Mouse (Mus musculus) hindbrain, embryonic 13.5 days (tissue): ENCODE results near the gene Cfl2. TPM values are rescaled to one million over a fixed set of nuclear protein-coding genes. Genes with fewer than 3 reads are reported as not detected.
"Not testable (repeated sequence)": the region's sequence is repeated elsewhere in the genome, so short reads cannot be mapped to it uniquely, and the experiment has no call there.

Experiments used
- ATAC-seq: fragments of 200-750 bp; cut with Nextera tagmentation; 2 replicates; pipeline ENCODE4 v1.8.0; 2017; ENCODE audit warnings: moderate TSS enrichment; ENCODE audit not compliant: low FRiP score
- H3K27ac ChIP-seq: fragments of 300-500 bp; sonication (generic); 2 replicates; pipeline ENCODE4 v1.5.1; 2015; ENCODE audit warnings: inconsistent platforms, mild to moderate bottlenecking, moderate library complexity
- H3K27me3 ChIP-seq: fragments of 300-500 bp; sonication (generic); 2 replicates; pipeline ENCODE4 v1.6.1; 2015; ENCODE audit warnings: mild to moderate bottlenecking, inconsistent platforms
- H3K36me3 ChIP-seq: fragments of 300-500 bp; sonication (generic); 2 replicates; pipeline ENCODE4 v1.6.1; 2015; ENCODE audit warnings: mild to moderate bottlenecking, inconsistent platforms
- H3K4me1 ChIP-seq: fragments of 300-500 bp; sonication (generic); replicated peaks from 2 replicates; pipeline ENCODE4 v1.6.1; 2015; ENCODE audit warnings: inconsistent platforms
- H3K4me2 ChIP-seq: fragments of 300-500 bp; sonication (generic); 2 replicates; pipeline ENCODE4 v1.6.1; 2015; ENCODE audit warnings: inconsistent platforms, mild to moderate bottlenecking, moderate library complexity
- H3K4me3 ChIP-seq: fragments of 300-500 bp; sonication (generic); 2 replicates; pipeline ENCODE4 v1.5.1; 2015; ENCODE audit warnings: mild to moderate bottlenecking, inconsistent platforms
- H3K9ac ChIP-seq: fragments of 300-500 bp; sonication (generic); 2 replicates; pipeline ENCODE4 v1.6.1; 2015; ENCODE audit warnings: mild to moderate bottlenecking, inconsistent platforms
- H3K9me3 ChIP-seq: fragments of 300-500 bp; sonication (generic); 2 replicates; pipeline ENCODE4 v1.6.1; 2016; ENCODE audit warnings: inconsistent platforms
- whole genome bisulfite sequencing: fragments of 180-500 bp; shearing (Covaris S2); methylation state at CpG from one replicate; pipeline ENCODE4 v1.1.7; 2015; 5-methylcytosine and 5-hydroxymethylcytosine counted together
- polyA plus RNA-seq: library from polyadenylated mRNA; unstranded; fragments of >200 nt; fragmentation: Nextera tagmentation; extraction: Ambion mirVana; gene quantifications from 2 replicates; pipeline ENCODE4 v1.2.1, GENCODE M21; 2015

Gene Cfl2
- polyA plus RNA-seq, 1 experiment from 2014 or later, result 295 TPM

DNA sequence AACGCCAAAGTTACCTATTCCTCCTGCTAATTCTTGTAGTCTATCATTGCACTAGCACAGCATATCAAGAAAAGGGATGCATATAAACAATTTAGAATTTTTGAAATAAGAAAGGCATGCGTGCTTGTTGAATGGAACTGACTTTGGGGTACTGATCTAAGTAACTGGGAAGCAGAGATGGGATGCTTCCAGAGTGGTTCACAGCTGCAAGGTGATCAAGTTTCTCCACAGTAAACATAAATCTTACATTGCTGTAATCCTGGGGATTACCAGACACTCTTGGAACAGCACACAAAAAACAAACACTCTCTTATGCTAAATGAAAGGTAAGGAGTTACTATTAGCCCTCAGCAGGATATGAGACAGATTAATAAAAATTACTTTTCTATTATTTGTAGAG is 12.1 kb downstream of the Cfl2 start:
- H3K27me3 ChIP-seq, result no peaks in the 10 kb centered on the region
- no peaks in the 10 kb centered on the region for H3K9me3 ChIP-seq
- WGBS, result 89% methylated on average over 2 of the region's 2 CpGs
- H3K4me1 ChIP-seq, result no peaks in the 10 kb centered on the region
- no peak for ATAC-seq
- no peak overlapping the region for H3K4me3 ChIP-seq
- H3K4me2 ChIP-seq, result no peak overlapping the region
- no peak overlapping the region for H3K27ac ChIP-seq
- H3K9ac ChIP-seq, result no peak overlapping the region
- peaks cover 8% of the 10 kb centered on the region; the same call in 1 of the 2 replicates for H3K36me3 ChIP-seq

DNA sequence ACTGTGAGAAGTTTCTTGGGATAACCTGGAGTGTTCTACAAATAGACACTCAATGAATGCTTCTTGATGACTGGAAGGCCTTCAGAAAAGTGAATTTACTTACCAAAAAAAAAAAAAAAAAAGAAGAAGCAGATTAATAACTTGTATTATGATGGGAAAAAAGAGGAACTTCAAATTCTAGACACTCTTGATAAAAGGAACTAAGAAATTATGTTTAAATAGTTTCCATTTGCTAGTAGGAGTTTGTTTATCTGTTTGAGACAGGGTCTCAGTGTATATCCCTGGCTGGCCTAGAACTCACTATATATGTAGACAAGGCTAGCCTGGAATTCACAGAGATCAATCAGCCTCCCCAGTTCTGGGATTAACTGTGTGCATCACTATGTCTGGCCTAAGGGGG is 18.3 kb downstream of the Cfl2 start:
- Histone ChIP-seq H3K27ac (no peak overlapping the region), H3K27me3 (no peaks in the 10 kb centered on the region), H3K36me3 (no peaks in the 10 kb centered on the region), H3K4me2 (no peak overlapping the region), H3K4me3 (no peak overlapping the region), H3K9me3 (no peaks in the 10 kb centered on the region), H3K4me1 (no peaks in the 10 kb centered on the region), H3K9ac (no peak overlapping the region)
- ATAC-seq, result no peak

DNA sequence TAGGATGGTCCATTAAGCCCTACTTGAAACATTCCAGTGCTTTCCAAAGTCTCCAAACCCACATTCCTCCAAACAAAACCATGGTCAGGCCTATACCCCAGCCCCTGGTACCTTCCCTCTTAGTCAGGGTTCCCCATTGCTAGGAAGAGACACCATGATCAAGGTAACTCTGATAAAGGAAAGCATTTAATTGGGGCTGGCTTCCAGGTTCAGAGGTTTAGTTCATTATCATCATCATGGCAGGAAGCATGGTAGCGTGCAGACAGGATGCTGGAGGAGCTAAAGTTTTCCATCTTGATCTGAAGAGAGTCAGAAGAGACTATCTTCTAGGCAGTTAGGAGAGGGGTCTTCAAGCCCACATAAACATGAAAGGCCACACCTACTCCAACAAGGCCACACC is 21.1 kb downstream of the Cfl2 start:
- Histone ChIP-seq H3K9ac (no peak overlapping the region), H3K4me3 (no peak overlapping the region), H3K4me2 (no peak overlapping the region), H3K27me3 (no peaks in the 10 kb centered on the region), H3K27ac (no peak overlapping the region), H3K36me3 (no peaks in the 10 kb centered on the region), H3K9me3 (no peaks in the 10 kb centered on the region), H3K4me1 (no peaks in the 10 kb centered on the region)
- 94% methylated on average over 1 of the region's 1 CpGs for WGBS
- ATAC-seq, result no peak

DNA sequence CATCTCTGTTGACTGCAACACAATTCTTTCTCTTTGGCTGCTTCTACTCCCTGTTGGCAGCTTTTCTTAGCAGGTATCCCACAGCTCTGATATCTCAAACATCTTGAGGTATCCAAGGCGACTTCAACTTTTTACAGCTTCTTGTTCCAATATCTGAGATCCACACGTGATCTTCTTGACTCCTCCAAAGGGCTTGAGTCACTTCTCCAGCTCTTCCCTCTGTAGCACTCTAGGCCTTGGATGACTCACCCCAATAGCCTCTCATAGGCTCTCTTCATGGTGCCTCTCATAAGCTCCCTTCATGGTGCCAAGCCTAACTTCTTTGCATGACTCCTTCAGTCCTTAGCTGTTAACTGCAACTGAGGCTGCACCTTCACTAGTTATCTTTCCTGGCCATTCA is 22.9 kb downstream of the Cfl2 start:
- H3K27me3 ChIP-seq, result no peaks in the 10 kb centered on the region
- no peak overlapping the region for H3K27ac ChIP-seq
- no peak for ATAC-seq
- no peak overlapping the region for H3K9ac ChIP-seq
- H3K36me3 ChIP-seq, result no peaks in the 10 kb centered on the region
- 89% methylated on average over 2 of the region's 2 CpGs for WGBS
- no peaks in the 10 kb centered on the region for H3K9me3 ChIP-seq
- peaks cover 8% of the 10 kb centered on the region for H3K4me1 ChIP-seq
- no peak overlapping the region for H3K4me2 ChIP-seq
- H3K4me3 ChIP-seq, result no peak overlapping the region

- H3K4me1 ChIP-seq, result peaks cover 13% of the 10 kb centered on the region
Measured at GRCm38 (mm10) chr12:54838931-54839330, 23.7 kb downstream of the Cfl2 start.

GRCm38 (mm10) chr12:54835608-54836570 is 26.8 kb downstream of the Cfl2 start:
- Histone ChIP-seq H3K4me1 (peaks cover 13% of the 10 kb centered on the region), H3K9ac (no peak overlapping the region), H3K4me3 (no peak overlapping the region), H3K27me3 (no peaks in the 10 kb centered on the region), H3K36me3 (no peaks in the 10 kb centered on the region), H3K27ac (no peak overlapping the region), H3K9me3 (no peaks in the 10 kb centered on the region), H3K4me2 (no peak overlapping the region)
- ATAC-seq, result no peak
- WGBS, result 80% methylated on average over 18 of the region's 18 CpGs

More at GRCm38 (mm10) chr12:54838931-54839330, 23.7 kb downstream of the Cfl2 start:
- ATAC-seq, result no peak
- Histone ChIP-seq H3K27ac (no peak overlapping the region), H3K4me2 (no peak overlapping the region), H3K9me3 (no peaks in the 10 kb centered on the region), H3K4me3 (no peak overlapping the region), H3K36me3 (no peaks in the 10 kb centered on the region), H3K27me3 (no peaks in the 10 kb centered on the region), H3K9ac (no peak overlapping the region)

GRCm38 (mm10) chr12:54834925-54835447 is 27.7 kb downstream of the Cfl2 start:
- peak; percentile 79 for ATAC-seq
- peak overlapping the region; percentile 51 for H3K4me2 ChIP-seq
- no peaks in the 10 kb centered on the region for H3K9me3 ChIP-seq
- peaks cover 13% of the 10 kb centered on the region for H3K4me1 ChIP-seq
- H3K36me3 ChIP-seq, result no peaks in the 10 kb centered on the region
- H3K4me3 ChIP-seq, result peak overlapping the region; percentile 34
- H3K27me3 ChIP-seq, result no peaks in the 10 kb centered on the region
- peak overlapping the region; percentile 41; the same call in 1 of the 2 replicates for H3K27ac ChIP-seq
- WGBS, result 21% methylated on average over 11 of the region's 11 CpGs
- H3K9ac ChIP-seq, result peak overlapping the region; percentile 60

DNA sequence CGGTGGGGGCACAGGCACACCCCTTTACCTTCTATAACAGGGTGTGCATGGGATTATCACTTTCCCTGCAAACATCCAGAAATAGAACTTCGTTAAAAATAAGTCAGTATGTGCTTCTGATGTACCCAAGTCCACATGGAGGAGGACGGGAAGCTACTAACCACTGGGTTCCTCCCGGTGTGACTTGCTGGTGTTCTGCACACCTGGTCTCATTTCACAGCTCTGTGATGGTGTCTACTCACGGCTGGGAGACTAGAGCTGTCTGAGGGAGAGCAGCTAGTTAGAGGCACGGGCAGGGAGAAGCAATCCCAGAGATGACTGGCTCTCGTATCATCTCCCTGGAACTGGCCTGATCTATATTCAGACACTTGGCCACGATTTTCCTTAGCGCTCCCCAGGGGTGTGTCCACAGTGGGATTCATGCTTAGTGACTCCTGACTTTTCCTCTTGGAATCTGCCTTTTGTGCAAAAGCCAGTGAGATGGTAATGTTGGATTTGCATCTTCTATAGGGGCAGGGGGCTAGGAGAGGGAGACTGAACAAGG is 28.7 kb downstream of the Cfl2 start:
- no peaks in the 10 kb centered on the region for H3K9me3 ChIP-seq
- no peak overlapping the region for H3K27ac ChIP-seq
- no peak overlapping the region for H3K4me2 ChIP-seq
- 68% methylated on average over 9 of the region's 9 CpGs for WGBS
- H3K9ac ChIP-seq, result no peak overlapping the region
- no peaks in the 10 kb centered on the region for H3K27me3 ChIP-seq
- H3K4me3 ChIP-seq, result no peak overlapping the region
- H3K36me3 ChIP-seq, result no peaks in the 10 kb centered on the region
- H3K4me1 ChIP-seq, result peaks cover 13% of the 10 kb centered on the region
- ATAC-seq, result no peak

DNA sequence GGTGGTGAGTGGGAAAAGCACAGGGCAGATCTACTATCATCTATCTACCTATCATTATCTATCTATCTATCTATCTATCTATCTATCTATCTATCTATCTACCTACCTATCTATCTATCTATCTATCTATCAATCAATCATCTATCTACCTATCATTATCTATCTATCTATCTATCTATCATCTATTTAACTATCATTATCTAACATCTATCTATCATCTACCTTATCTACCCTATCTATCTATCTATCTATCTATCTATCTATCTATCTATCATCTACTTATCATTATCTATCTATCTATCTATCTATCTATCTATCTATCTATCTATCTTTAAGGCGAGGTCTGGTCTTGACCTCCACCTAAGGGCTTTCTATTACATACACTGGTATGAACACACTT is 30.8 kb downstream of the Cfl2 start:
- H3K27ac ChIP-seq, H3K27me3 ChIP-seq, H3K9ac ChIP-seq, H3K4me2 ChIP-seq, H3K9me3 ChIP-seq, ATAC-seq, H3K4me3 ChIP-seq, H3K36me3 ChIP-seq: not testable (repeated sequence)
- 79% methylated on average over 1 of the region's 1 CpGs for WGBS
- peaks cover 13% of the 10 kb centered on the region for H3K4me1 ChIP-seq

GRCm38 (mm10) chr12:54830574-54830973 is 32.1 kb downstream of the Cfl2 start:
- Histone ChIP-seq H3K9ac (no peak overlapping the region), H3K9me3 (no peaks in the 10 kb centered on the region), H3K27ac (no peak overlapping the region), H3K36me3 (no peaks in the 10 kb centered on the region), H3K27me3 (no peaks in the 10 kb centered on the region), H3K4me2 (no peak overlapping the region), H3K4me3 (no peak overlapping the region), H3K4me1 (peaks cover 10% of the 10 kb centered on the region)
- ATAC-seq, result peak; percentile 83
- 19% methylated on average over 6 of the region's 6 CpGs for WGBS

DNA sequence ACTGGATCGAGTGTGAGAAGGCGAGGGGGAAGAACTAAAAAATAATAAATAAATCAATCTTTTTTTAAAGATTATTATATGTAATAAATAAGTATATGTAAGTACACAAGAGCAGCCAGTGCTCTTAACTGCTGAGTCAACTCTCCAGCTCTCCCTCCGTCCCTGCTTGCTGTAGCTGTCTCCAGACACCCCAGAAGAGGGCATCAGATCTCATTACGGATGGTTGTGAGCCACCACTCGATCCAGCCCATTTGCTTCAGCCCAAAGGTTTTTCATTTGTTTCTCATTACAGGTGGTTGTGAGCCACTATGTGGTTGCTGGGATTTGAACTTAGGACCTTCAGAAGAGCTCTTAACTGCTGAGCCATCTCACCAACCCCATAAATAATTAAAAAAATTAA is 32.8 kb downstream of the Cfl2 start:
- Histone ChIP-seq H3K9ac (no peak overlapping the region), H3K4me2 (no peak overlapping the region), H3K9me3 (no peaks in the 10 kb centered on the region), H3K4me3 (no peak overlapping the region), H3K4me1 (peaks cover 6% of the 10 kb centered on the region), H3K27ac (no peak overlapping the region), H3K27me3 (no peaks in the 10 kb centered on the region), H3K36me3 (no peaks in the 10 kb centered on the region)
- WGBS, result 60% methylated on average over 5 of the region's 5 CpGs
- no peak for ATAC-seq

GRCm38 (mm10) chr12:54828043-54828442 is 34.6 kb downstream of the Cfl2 start:
- no peak for ATAC-seq
- WGBS, result 79% methylated on average over 1 of the region's 1 CpGs
- no peaks in the 10 kb centered on the region for H3K27me3 ChIP-seq

More at GRCm38 (mm10) chr12:54828043-54828442, 34.6 kb downstream of the Cfl2 start:
- Histone ChIP-seq H3K4me3 (no peak overlapping the region), H3K36me3 (no peaks in the 10 kb centered on the region), H3K9ac (no peak overlapping the region), H3K27ac (no peak overlapping the region), H3K4me2 (no peak overlapping the region), H3K9me3 (no peaks in the 10 kb centered on the region), H3K4me1 (0 out of 2 replicates have a peak, but pooled peaks cover 3% of the 10 kb centered on the region)
